Mouse (Mus musculus): Measurements from ENCODE around the gene Gm11037.

- TF ChIP-seq POLR2A (IDR thresholded peaks at IDR 0.05; ENCODE audit: insufficient read depth, low read depth, low read length) (no peak), CTCF (IDR thresholded peaks at IDR 0.05; ENCODE audit: insufficient read depth, low read depth, low read length) (no peak)
Observed at GRCm38 (mm10) chr2:131168914-131169313, 35.6 kb downstream of the Gm11037 start.

Measured in olfactory bulb, adult 2 months (tissue).